Mouse (Mus musculus) megakaryocyte, embryonic 14.5 days (primary cell): ENCODE measurements around the gene Slc51b.

Experiments used
- FLI1 ChIP-seq: IDR thresholded peaks from 2 replicates; pipeline ENCODE4 v1.6.1; 2012; ENCODE audit warnings: low read length, inconsistent platforms, mixed read lengths
- GATA1 ChIP-seq: IDR thresholded peaks from 3 replicates; pipeline ENCODE4 v1.6.1; 2012; ENCODE audit warnings: mixed read lengths, low read length, inconsistent platforms, borderline replicate concordance

- TF ChIP-seq GATA1 (no peak), FLI1 (no peak)
Observed at GRCm38 (mm10) chr9:65404331-65405183, 18.2 kb downstream of the Slc51b start.
